Mouse (Mus musculus) testis, adult 2 months (tissue): ENCODE data around the gene Comt.

ENCODE experiments used
- CTCF ChIP-seq: fragments of 200-500 bp; IDR thresholded peaks from 2 replicates; pipeline ENCODE4 v1.5.1; 2012; ENCODE audit warnings: low read depth, mild to moderate bottlenecking, inconsistent platforms, low read length, moderate library complexity; ENCODE audit not compliant: control insufficient read depth, insufficient read depth, insufficient replicate concordance
- POLR2A ChIP-seq: fragments of 200-500 bp; IDR thresholded peaks from 2 replicates; pipeline ENCODE4 v1.6.1; 2012; ENCODE audit warnings: low read depth, mild to moderate bottlenecking, inconsistent platforms, low read length, moderate library complexity; ENCODE audit not compliant: control insufficient read depth

GRCm38 (mm10) chr16:18379338-18380001, 47.2 kb downstream of the Comt start:
- TF ChIP-seq POLR2A (no peak), CTCF (no peak)
